Mouse (Mus musculus) heart, embryonic 10.5 days (tissue): ENCODE measurements around the gene Pum3. TPM values are rescaled to one million over a fixed set of nuclear protein-coding genes. Genes with fewer than 3 reads are reported as not detected.

Experiments
- polyA plus RNA-seq: library from polyadenylated mRNA; unstranded; fragments of >200 nt; fragmentation: Nextera tagmentation; extraction: Ambion mirVana; gene quantifications from 2 replicates; pipeline ENCODE4 v1.2.1, GENCODE M21; 2016

Pum3 gene
- polyA plus RNA-seq, 1 experiment from 2014 or later, result 82.3 TPM

Other genes with a start within 250 kb of the Pum3 start
- 8.9 and 11.6 TPM in 2 replicates for gene Vldlr, start 213.3 kb downstream of the Pum3 start, polyA plus RNA-seq
- 0.14 and 0.22 TPM in 2 replicates for gene Kcnv2, start 107.2 kb downstream of the Pum3 start, polyA plus RNA-seq